Mouse (Mus musculus) cerebellum, adult 9-10 months (tissue): ENCODE results near the gene Dnajb6.
A peak's percentile ranks its signal among the peaks of the same experiment; 100 is the strongest.
"Not testable (repeated sequence)": the region's sequence is repeated elsewhere in the genome, so short reads cannot be mapped to it uniquely, and the experiment has no call there.

Experiments
- DNase-seq: peaks from one replicate; pipeline ENCODE4 v3.0.0; 2022

The Dnajb6 gene

GRCm38 (mm10) chr5:29735557-29736061, at the start of gene Dnajb6, which contains the start of gene Gm5129:
Dnajb6 (plus strand) TSS chr5:29735688.
Gm5129 (minus strand) TSS chr5:29735936.
- DNase-seq, result peak; percentile 96

- DNase-seq, result no peak
Measured at GRCm38 (mm10) chr5:29687671-29688070, 47.8 kb upstream of the Dnajb6 start.

GRCm38 (mm10) chr5:29688352-29688751, 47.1 kb upstream of the Dnajb6 start:
- no peak for DNase-seq

- DNase-seq, result no peak
Measured at GRCm38 (mm10) chr5:29698493-29698892, 37.0 kb upstream of the Dnajb6 start.

- DNase-seq, result no peak
Measured at GRCm38 (mm10) chr5:29699520-29700202, 35.8 kb upstream of the Dnajb6 start.

GRCm38 (mm10) chr5:29707241-29707640, 28.2 kb upstream of the Dnajb6 start:
- DNase-seq, result no peak

- no peak for DNase-seq
Measured at GRCm38 (mm10) chr5:29708258-29708657, 27.2 kb upstream of the Dnajb6 start.

GRCm38 (mm10) chr5:29711631-29712030, 23.9 kb upstream of the Dnajb6 start:
- DNase-seq, result no peak

- DNase-seq, result no peak
Measured at GRCm38 (mm10) chr5:29712906-29713305, 22.6 kb upstream of the Dnajb6 start.

GRCm38 (mm10) chr5:29721159-29721558, 14.3 kb upstream of the Dnajb6 start:
- no peak for DNase-seq

- DNase-seq, result no peak
Measured at GRCm38 (mm10) chr5:29725369-29725768, 10.1 kb upstream of the Dnajb6 start.

- not testable (repeated sequence) for DNase-seq
Measured at GRCm38 (mm10) chr5:29726070-29726469, 9.4 kb upstream of the Dnajb6 start.

GRCm38 (mm10) chr5:29734831-29735510, 517 bp upstream of the Dnajb6 start:
- peak; percentile 62 for DNase-seq

- no peak for DNase-seq
Measured at GRCm38 (mm10) chr5:29736073-29736900, 799 bp downstream of the Dnajb6 start.

GRCm38 (mm10) chr5:29736942-29737341, 1.5 kb downstream of the Dnajb6 start:
- DNase-seq, result no peak

- DNase-seq, result no peak
Measured at GRCm38 (mm10) chr5:29737471-29737870, 2.0 kb downstream of the Dnajb6 start.

- no peak for DNase-seq
Measured at GRCm38 (mm10) chr5:29738076-29738475, 2.6 kb downstream of the Dnajb6 start.

- no peak for DNase-seq
Measured at GRCm38 (mm10) chr5:29740651-29741050, 5.2 kb downstream of the Dnajb6 start.

GRCm38 (mm10) chr5:29741093-29741492, 5.6 kb downstream of the Dnajb6 start:
- DNase-seq, result no peak

- DNase-seq, result no peak
Measured at GRCm38 (mm10) chr5:29747661-29748060, 12.2 kb downstream of the Dnajb6 start.

GRCm38 (mm10) chr5:29751306-29751705, 15.8 kb downstream of the Dnajb6 start:
- peak; percentile 42 for DNase-seq

GRCm38 (mm10) chr5:29752894-29753293, 17.4 kb downstream of the Dnajb6 start:
- no peak for DNase-seq

- DNase-seq, result no peak
Measured at GRCm38 (mm10) chr5:29759318-29759717, 23.8 kb downstream of the Dnajb6 start.
